12 mouse cellular contexts compared by ENCODE assay signal in genomic region chr3:88216534-88217326, GRCm38 (mm10). TPM values are rescaled to one million over a fixed set of nuclear protein-coding genes. Genes with fewer than 3 reads are reported as not detected.
DNase-seq lines count a peak whose midpoint lies in the region; ATAC-seq lines count a peak whose summit lies in the region.
"Had no signal": no experiment of that assay in that cellular context is flagged by ENCODE, and none has a peak within 500 bp of the region (broad histone marks: within the 10 kb centered on the region; RNA-seq: fewer than 3 reads in every experiment).

No protein-coding gene starts in this region.

- no peak for ATAC-seq in neural tube, embryonic 11.5 days (ENCODE audit: insufficient read depth, low FRiP score, low TSS enrichment)
- ATAC-seq in hindbrain, embryonic 16.5 days = no peak
- ATAC-seq in megakaryocyte, adult 5-6 weeks (ENCODE audit: poor library complexity, severe bottlenecking) = no peak
- ATAC-seq in activated CD4-positive, CD25-positive, alpha-beta regulatory T cell, adult 4 months = no peak

- no peaks in the 10 kb centered on the region for H3K9me3 ChIP-seq in neural tube, embryonic 11.5 days (ENCODE audit: control insufficient read depth, low read length)
- no peaks in the 10 kb centered on the region for H3K9me3 ChIP-seq in embryonic facial prominence, embryonic 10.5 days
- no peaks in the 10 kb centered on the region for H3K9me3 ChIP-seq in hindbrain, embryonic 16.5 days (ENCODE audit: control insufficient read depth, low read length)
- H3K9me3 ChIP-seq: embryonic facial prominence, embryonic 15.5 days; G1E; liver, embryonic 13.5 days had no signal

- peaks cover 2% of the 10 kb centered on the region; the same call in 1 of the 2 replicates for H3K36me3 ChIP-seq in neural tube, embryonic 11.5 days (ENCODE audit: control insufficient read depth, insufficient read depth, low read length)
- H3K36me3 ChIP-seq in embryonic facial prominence, embryonic 10.5 days (replicated peaks) = no peaks in the 10 kb centered on the region
- peaks cover 5% of the 10 kb centered on the region; the same call in 1 of the 2 replicates for H3K36me3 ChIP-seq in hindbrain, embryonic 16.5 days (ENCODE audit: control insufficient read depth, insufficient read depth, low read length)
- H3K36me3 ChIP-seq: embryonic facial prominence, embryonic 15.5 days; G1E; liver, embryonic 13.5 days had no signal

- H3K4me2 ChIP-seq in neural tube, embryonic 11.5 days (ENCODE audit: low read depth) = peak overlapping the region; percentile 64
- H3K4me2 ChIP-seq in hindbrain, embryonic 16.5 days (ENCODE audit: low read length) = peak overlapping the region; percentile 71

- H3K27me3 ChIP-seq in neural tube, embryonic 11.5 days (ENCODE audit: control insufficient read depth, insufficient read depth, low read length) = peaks cover 86% of the 10 kb centered on the region
- peaks cover 100% of the 10 kb centered on the region for H3K27me3 ChIP-seq in embryonic facial prominence, embryonic 10.5 days (replicated peaks; ENCODE audit: low read depth, poor library complexity, severe bottlenecking)
- no peaks in the 10 kb centered on the region; the same call in 1 of the 2 replicates for H3K27me3 ChIP-seq in hindbrain, embryonic 16.5 days (replicated peaks; ENCODE audit: control insufficient read depth, insufficient read depth, low read length)

- DNase-seq in neural tube, embryonic 11.5 days (ENCODE audit: low spot score) = no peak
- no peak for DNase-seq in neural tube, embryonic 10.5 days (ENCODE audit: extremely low spot score, low spot score)
- no peak for DNase-seq in embryonic facial prominence, embryonic 10.5 days (ENCODE audit: low spot score)
- no peak for DNase-seq in thymus, postnatal 0 days (ENCODE audit: low spot score)
- DNase-seq: liver, embryonic 13.5 days had no signal

- H3K9ac ChIP-seq in neural tube, embryonic 11.5 days (ENCODE audit: low read length) = peak overlapping the region; percentile 88
- H3K9ac ChIP-seq in hindbrain, embryonic 16.5 days (ENCODE audit: low read depth, low read length) = peak overlapping the region; percentile 73
- H3K9ac ChIP-seq: embryonic facial prominence, embryonic 15.5 days; liver, embryonic 13.5 days had no signal

- H3K27ac ChIP-seq in neural tube, embryonic 11.5 days (ENCODE audit: low read depth, low read length) = peak overlapping the region; percentile 46; the same call in 1 of the 2 replicates
- no peak overlapping the region for H3K27ac ChIP-seq in embryonic facial prominence, embryonic 10.5 days (replicated peaks)
- H3K27ac ChIP-seq in hindbrain, embryonic 16.5 days (ENCODE audit: low read depth, low read length) = peak overlapping the region; percentile 91
- H3K27ac ChIP-seq: embryonic facial prominence, embryonic 15.5 days; liver, embryonic 13.5 days had no signal

- 8% methylated on average over 7 of the region's 7 CpGs for WGBS in neural tube, embryonic 11.5 days
- WGBS in embryonic facial prominence, embryonic 10.5 days = 7% methylated on average over 7 of the region's 7 CpGs
- WGBS in hindbrain, embryonic 16.5 days = 9% methylated on average over 7 of the region's 7 CpGs

- H3K4me3 ChIP-seq in neural tube, embryonic 11.5 days (ENCODE audit: low read depth, low read length) = peak overlapping the region; percentile 59
- H3K4me3 ChIP-seq in embryonic facial prominence, embryonic 10.5 days = peak overlapping the region; percentile 42; the same call in 1 of the 2 replicates
- H3K4me3 ChIP-seq in hindbrain, embryonic 16.5 days (ENCODE audit: low read length) = peak overlapping the region; percentile 49

- H3K4me1 ChIP-seq in neural tube, embryonic 11.5 days (ENCODE audit: control insufficient read depth, insufficient read depth, low read length) = peaks cover 23% of the 10 kb centered on the region
- peaks cover 24% of the 10 kb centered on the region for H3K4me1 ChIP-seq in embryonic facial prominence, embryonic 10.5 days
- H3K4me1 ChIP-seq in hindbrain, embryonic 16.5 days (ENCODE audit: control insufficient read depth, insufficient read depth, low read depth, low read length) = peaks cover 44% of the 10 kb centered on the region

RNA-seq across cellular contexts. Expression of gene Rhbg, which starts 37.8 kb away (rescaled TPM):
- 0.27 and 1.2 TPM in 2 replicates for polyA plus RNA-seq in neural tube, embryonic 11.5 days (2014; fragmentation: Nextera tagmentation; extraction: Ambion mirVana)
- 0.17 TPM in 1 of 2 replicates, not detected in the other for polyA plus RNA-seq in embryonic facial prominence, embryonic 10.5 days (2016; fragmentation: Nextera tagmentation; extraction: Ambion mirVana)
- 0.52 and 0.99 TPM in 2 replicates for polyA plus RNA-seq in hindbrain, embryonic 16.5 days (2015; fragmentation: Nextera tagmentation; extraction: Ambion mirVana)
- polyA plus RNA-seq in thymus, postnatal 0 days (2015; fragmentation: Nextera tagmentation; extraction: Ambion mirVana) = 0.58 and 0.66 TPM in 2 replicates
- not detected in 2 replicates for total RNA-seq in megakaryocyte, adult 5-6 weeks (2015)
- total RNA-seq in megakaryocyte, adult 5-6 weeks (2017) = not detected in 2 replicates
- polyA plus RNA-seq in activated CD4-positive, CD25-positive, alpha-beta regulatory T cell, adult 4 months (2017; shearing (Covaris generic)) = not detected
- total RNA-seq: G1E; gastrocnemius, adult 8-10 months; left cerebral cortex, adult 18-20 months had no signal
- polyA plus RNA-seq: G1E had no signal
